Mouse (Mus musculus): ENCODE data around the gene Itpka. TPM values are rescaled to one million over a fixed set of nuclear protein-coding genes. Genes with fewer than 3 reads are reported as not detected.
A peak's percentile ranks its signal among the peaks of the same experiment; 100 is the strongest.
"Not testable (repeated sequence)": the region's sequence is repeated elsewhere in the genome, so short reads cannot be mapped to it uniquely, and the experiment has no call there.

Itpka gene
- 10 to 100 TPM; 95.0 to 97.9 TPM for total RNA-seq (2021)

- DNase-seq (ENCODE audit: extremely low spot score in 1 of 2, low spot score in 2 of 2): peak in 1 of 2 experiments; percentile 61
Measured at GRCm38 (mm10) chr2:119741581-119742411, at the start of gene Itpka. TSS of gene Itpka (plus strand) at chr2:119742337.

DNA sequence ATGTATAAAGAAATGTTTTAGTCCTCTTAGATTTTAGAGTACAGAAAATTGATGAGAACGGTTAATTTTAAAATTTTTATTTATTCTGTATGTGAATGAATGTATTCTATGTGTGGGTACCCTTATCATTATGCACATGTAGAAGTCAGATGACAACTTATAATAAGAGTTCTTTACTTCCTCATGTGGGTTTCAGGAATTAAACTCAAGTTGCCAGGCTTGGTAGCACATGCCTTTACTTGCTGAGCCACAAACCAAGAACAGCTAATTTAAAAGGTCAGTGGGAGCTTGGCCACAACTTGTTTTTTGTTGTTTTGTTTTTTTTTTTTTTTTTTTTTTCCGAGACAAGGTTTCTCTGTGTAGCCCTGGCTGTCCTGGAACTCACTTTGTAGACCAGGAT is 47.3 kb upstream of the Itpka start:
- intact Hi-C loops (cut with DNase I): no loop called here
- no peak for DNase-seq (ENCODE audit: extremely low spot score in 1 of 2, low spot score in 2 of 2)

More at GRCm38 (mm10) chr2:119741581-119742411, at the start of gene Itpka:
- intact Hi-C loops (cut with DNase I): no loop called here

- no peak for DNase-seq (ENCODE audit: extremely low spot score in 1 of 2, low spot score in 2 of 2)
- intact Hi-C loops (cut with DNase I): no loop called here
Measured at GRCm38 (mm10) chr2:119696111-119696510, 46.0 kb upstream of the Itpka start.

GRCm38 (mm10) chr2:119698472-119698871 is 43.7 kb upstream of the Itpka start:
- DNase-seq (ENCODE audit: extremely low spot score in 1 of 2, low spot score in 2 of 2): no peak
- intact Hi-C loops (cut with DNase I): no loop called here

DNA sequence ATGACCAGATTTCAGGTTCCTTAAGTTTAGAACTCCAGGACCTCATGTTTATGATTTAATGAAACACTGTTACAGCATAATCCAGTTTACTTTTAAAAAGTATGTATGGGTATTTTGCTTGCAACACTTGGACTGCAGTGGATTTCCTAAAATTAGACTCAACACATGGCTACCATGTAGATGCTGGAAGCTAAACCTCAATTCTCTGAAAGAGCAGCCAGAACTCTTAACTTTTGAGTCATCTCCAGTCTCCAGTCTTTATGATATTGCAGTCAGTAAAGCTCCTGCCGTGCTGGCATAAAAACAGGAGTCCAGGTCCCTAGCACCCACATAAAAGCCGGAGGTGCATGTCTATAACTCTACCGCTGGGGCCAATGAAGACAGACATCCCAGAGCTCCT is 42.2 kb upstream of the Itpka start:
- intact Hi-C loops (cut with DNase I): no loop called here
- DNase-seq (ENCODE audit: extremely low spot score in 1 of 2, low spot score in 2 of 2): no peak

- intact Hi-C loops (cut with DNase I): no loop called here
- DNase-seq (ENCODE audit: extremely low spot score in 1 of 2, low spot score in 2 of 2): no peak
Measured at GRCm38 (mm10) chr2:119703171-119703570, 39.0 kb upstream of the Itpka start.

DNA sequence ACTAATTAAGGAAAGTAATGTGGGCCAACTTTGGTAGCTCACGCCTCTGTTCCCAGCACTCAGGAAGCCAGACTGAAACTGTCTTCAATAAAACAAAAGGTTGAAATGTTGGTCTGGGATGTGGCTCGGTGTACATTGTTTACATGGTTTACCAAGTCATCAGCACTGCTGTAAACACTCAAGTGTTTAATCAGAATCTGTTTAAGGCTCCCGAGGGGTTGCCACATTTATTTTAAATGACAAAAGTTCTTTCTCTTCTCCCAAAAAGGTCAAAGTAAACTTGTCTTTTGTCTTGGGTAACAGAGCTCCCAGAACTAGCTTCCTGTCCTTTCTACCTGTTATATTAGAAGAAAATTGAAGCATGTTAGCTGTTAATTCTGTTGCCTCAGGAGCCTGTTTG is 34.5 kb upstream of the Itpka start:
- intact Hi-C loops (cut with DNase I): no loop called here

GRCm38 (mm10) chr2:119710011-119710410 is 32.1 kb upstream of the Itpka start:
- intact Hi-C loops (cut with DNase I): no loop called here
- DNase-seq (ENCODE audit: extremely low spot score in 1 of 2, low spot score in 2 of 2): no peak

More for the DNA sequence above, 34.5 kb upstream of the Itpka start:
- no peak for DNase-seq (ENCODE audit: extremely low spot score in 1 of 2, low spot score in 2 of 2)

- intact Hi-C loops (cut with DNase I); DNase-seq (ENCODE audit: extremely low spot score in 1 of 2, low spot score in 2 of 2): not testable (repeated sequence)
Measured at GRCm38 (mm10) chr2:119715868-119716267, 26.3 kb upstream of the Itpka start.

DNA sequence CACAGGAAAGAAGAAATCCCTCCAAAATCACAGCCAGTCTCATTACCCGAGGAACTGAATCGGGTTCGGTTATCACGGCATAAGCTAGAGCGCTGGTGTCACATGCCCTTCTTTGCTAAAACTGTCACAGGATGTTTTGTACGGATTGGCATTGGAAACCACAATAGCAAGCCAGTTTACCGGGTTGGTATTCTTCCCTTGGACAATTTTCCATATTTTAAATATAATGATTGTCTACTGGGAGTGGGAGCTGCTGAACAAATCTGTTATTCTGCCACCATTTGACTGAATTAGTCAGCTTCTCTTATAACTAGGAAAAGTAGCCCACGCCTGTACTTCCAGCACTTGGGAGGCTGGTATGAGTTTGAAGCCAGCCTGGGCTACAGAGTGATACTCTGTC is 21.1 kb upstream of the Itpka start:
- intact Hi-C loops (cut with DNase I): no loop called here

GRCm38 (mm10) chr2:119727762-119728416 is 14.2 kb upstream of the Itpka start:
- intact Hi-C loops (cut with DNase I): no loop called here

More for the DNA sequence above, 21.1 kb upstream of the Itpka start:
- no peak for DNase-seq (ENCODE audit: extremely low spot score in 1 of 2, low spot score in 2 of 2)

GRCm38 (mm10) chr2:119730735-119731134 is 11.4 kb upstream of the Itpka start:
- DNase-seq (ENCODE audit: extremely low spot score in 1 of 2, low spot score in 2 of 2): no peak
- intact Hi-C loops (cut with DNase I): no loop called here

More at GRCm38 (mm10) chr2:119727762-119728416, 14.2 kb upstream of the Itpka start:
- no peak for DNase-seq (ENCODE audit: extremely low spot score in 1 of 2, low spot score in 2 of 2)

DNA sequence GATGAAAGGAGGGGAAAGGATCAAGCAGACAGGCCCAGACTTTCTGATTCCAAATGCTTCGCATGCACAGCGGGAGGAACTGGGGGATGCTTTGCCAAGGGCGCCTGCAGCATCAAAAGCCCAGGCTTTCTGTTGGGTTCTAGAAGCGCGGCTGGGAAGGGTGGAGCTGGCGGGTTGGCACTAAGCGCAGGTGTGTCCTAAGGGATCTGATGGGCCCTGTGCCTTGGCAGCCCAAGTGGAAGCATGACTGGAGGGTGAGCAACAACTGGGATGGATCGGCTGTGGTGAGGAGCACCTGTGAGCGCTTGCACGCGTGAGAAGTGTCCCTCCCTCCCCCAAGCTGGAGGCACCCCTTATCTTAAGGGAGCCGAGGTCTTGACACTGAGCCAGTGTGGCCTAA is 5.0 kb upstream of the Itpka start:
- peak in 1 of 2 experiments; percentile 23 for DNase-seq (ENCODE audit: extremely low spot score in 1 of 2, low spot score in 2 of 2)
- intact Hi-C loops (cut with DNase I): no loop called here

DNA sequence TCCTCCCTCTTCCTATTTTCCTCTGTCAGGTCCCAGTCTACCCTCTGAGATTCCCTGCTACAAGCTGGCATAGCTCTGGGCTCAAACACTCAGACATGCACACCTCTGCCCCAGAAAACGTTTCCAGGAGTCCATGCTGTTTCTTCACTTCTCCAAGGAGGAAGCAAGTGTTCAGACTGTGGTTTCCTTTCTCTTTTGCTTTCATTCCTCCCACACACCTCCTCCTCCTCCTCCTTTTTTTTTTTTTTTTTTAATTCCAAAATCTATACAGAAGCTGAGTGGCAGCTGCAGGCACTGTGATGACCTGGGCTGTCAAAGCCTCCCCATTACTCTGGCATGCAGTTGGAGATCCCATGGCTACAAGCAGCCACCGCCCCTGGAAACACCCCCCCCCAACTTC is 1.6 kb upstream of the Itpka start:
- intact Hi-C loops (cut with DNase I): no loop called here
- no peak for DNase-seq (ENCODE audit: extremely low spot score in 1 of 2, low spot score in 2 of 2)

- intact Hi-C loops (cut with DNase I): no loop called here
- DNase-seq (ENCODE audit: extremely low spot score in 1 of 2, low spot score in 2 of 2): peak in 1 of 2 experiments; percentile 73
Measured at GRCm38 (mm10) chr2:119742461-119743175, 481 bp downstream of the Itpka start.

DNA sequence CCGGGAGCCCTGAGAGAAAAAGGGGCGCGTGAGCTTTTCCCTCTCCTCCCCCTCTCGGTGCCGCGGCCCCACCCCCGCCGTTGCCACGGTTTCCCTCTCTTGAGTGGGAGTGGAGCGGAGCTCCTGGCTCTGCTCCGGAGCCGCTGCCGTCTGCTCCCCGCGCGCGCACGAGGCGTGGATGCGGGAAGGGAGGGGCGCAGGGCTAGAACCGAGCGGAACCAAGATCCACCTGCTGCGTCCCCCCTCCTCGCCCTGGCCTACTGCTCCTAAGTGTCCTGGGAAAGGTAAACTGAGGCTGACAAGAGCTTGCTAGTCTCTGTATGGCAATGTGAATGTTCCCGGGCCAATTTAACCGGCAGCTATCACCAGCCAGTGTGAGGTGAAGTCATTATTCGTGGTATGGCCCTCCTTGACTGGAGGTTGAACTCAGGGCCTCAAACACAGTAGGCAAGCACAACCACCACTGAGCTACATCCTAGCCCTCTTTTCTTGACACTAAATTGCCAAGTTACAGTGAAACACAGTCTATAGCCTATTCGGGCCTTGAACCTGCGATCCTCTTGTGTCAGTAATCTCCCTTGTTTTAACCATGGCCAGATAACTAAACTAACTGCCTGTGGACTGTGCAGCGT is 1.2 kb downstream of the Itpka start:
- intact Hi-C loops (cut with DNase I): no loop called here
- DNase-seq (ENCODE audit: extremely low spot score in 1 of 2, low spot score in 2 of 2): peak; percentile 50 to 83

DNA sequence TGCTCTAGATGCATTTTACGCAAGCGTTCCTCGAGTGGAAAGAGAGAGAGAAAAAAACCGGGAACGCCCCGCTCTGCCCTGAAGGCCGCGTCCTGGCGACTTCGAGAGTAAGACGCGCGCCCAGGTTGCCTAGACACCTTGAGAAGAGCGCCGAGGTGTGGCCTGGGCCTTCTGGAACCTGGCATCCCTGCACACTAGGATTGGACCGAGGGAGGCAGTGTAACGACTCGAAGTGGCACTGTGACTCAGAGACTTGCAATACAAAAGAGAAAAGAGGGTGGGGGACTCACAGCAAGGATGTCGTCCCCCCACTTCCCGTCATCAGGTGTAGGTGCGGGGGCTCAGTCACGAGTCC is 1.6 kb downstream of the Itpka start:
- intact Hi-C loops (cut with DNase I): no loop called here
- DNase-seq (ENCODE audit: extremely low spot score in 1 of 2, low spot score in 2 of 2): no peak

DNA sequence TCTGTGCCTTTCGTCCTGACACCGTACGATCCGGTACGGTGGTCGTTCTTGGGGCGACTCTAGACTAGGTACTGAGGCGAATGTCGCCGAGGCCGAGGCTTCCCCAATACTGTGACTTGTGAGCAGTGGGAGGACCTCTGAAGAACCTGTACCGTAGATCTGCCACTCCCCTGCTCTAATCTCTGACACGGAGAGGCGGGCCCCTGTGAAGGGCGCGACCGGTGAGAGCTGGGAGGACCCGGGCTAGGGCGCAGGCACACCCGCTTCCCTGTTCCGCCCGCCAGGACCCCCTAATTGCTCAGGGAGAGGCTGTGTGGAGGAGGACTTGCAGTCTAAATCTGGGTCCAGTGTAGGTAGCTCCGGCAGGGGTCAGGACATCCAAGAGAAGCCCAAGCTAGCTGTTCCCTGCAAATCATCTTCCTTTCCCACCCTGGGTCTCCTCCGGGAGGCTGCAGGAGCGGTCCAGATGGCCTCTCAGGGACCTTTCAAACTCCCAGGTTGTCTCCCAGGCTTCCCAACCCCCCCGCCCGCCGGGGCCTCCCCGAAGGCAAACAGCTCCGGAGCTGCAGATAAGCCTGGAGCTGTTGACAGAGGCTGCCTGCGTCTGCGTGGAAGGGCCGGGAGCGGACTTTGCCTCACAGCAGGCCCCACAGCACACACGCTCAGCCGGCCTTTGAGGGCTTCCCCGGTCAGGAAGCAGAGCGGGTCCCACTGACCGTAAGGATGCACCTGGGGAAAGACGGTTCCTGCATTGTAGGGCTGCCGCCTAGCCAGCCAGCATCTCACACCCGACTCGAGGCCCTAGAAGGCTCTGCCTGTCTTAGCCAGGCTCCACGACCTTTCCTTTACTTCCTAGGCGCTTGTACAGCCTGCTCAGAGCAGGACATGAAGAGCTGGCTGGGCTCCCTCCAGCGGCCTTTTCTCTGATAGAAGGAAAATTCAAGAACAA is 2.3 kb downstream of the Itpka start:
- peak in 1 of 2 experiments; percentile 68 for DNase-seq (ENCODE audit: extremely low spot score in 1 of 2, low spot score in 2 of 2)
- intact Hi-C loops (cut with DNase I): no loop called here

All from left cerebral cortex, postnatal 10 days (tissue).